Mouse (Mus musculus) cerebellum, postnatal 25 days (tissue): ENCODE results near the gene Aktip.

Experiments
- DNase-seq, 2 experiments: peaks; one replicate each; pipeline ENCODE4 v3.0.0; 2021; ENCODE audit warnings: mixed read lengths in 2 of 2

The Aktip gene

DNA sequence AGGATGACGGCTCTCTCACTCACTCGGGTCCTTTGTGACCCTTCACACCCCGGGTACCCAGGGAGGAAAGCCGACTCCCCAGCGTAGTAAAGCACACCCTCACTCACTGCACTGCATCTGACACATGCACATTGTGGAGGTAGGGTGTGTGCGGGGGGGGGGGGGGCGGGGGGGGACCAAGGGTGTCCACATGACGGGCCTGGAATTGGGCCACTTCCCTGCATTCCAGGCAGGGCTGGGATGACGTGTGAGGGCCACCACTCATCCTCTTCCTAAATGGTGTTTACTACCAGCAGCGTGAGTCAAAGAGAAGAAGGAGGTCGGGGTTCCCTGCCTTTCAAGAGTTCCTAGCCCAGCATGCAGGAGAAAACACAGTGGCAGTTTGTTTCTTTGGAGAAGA, 11.6 kb downstream of the Aktip start:
- DNase-seq, result no peak

DNA sequence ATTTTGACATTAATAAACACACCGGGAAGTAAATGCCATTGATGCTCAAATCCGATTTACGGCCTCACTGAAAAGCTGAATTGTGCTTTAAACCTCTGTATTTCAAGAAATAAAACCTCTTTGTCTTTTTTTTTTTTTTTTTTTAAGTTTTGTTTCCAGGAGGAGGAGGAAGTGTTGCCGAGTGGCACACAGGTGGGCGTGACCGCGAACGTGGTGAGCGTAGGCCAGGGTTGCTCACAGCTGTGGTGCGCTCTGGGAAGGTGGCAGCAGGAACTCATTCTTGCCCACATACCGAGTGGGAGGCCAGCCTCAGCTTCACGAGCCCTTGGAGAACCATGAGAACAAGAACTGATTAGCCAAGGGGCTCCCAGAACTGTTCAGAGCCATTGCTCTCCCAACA, 13.4 kb downstream of the Aktip start:
- DNase-seq, result no peak

DNA sequence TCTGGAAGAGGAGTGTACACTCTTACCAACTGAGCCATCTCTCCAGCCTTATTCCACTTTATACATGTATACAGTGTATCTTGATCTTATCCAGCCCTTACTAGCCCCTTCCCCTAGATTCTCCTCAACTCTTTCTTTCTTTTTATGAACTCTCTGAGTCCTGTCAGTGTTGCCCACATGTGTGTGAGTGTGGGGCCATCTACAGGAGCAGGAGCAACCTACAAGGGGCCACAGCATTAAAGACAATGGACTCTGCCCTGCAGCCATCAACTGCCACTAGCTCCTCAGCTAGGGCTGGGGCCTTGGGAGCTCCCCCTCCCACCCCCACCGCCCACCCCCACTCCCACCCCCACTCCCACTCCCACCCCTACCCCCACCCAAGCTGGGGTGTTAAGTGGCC, 22.1 kb downstream of the Aktip start:
- DNase-seq, result no peak

DNA sequence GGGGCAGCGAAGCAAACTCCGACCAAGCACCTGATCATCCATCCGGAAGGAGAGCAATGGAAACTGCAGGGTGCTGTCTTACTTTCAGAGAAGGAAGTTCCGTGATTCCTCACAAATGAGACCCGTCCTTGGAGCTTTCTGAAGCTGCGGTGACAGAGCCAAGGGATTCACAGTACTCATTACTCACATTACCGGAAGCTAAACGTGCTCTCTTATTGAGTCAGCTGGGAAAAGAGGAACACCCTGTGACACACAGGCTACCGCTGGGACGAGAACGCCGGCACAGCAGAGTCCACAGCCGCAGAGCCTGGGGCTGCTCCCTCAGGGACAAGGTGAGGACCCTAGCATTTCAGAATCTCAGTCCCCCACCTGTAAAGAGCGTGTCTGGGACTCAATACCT, 23.6 kb downstream of the Aktip start:
- DNase-seq, result no peak

DNA sequence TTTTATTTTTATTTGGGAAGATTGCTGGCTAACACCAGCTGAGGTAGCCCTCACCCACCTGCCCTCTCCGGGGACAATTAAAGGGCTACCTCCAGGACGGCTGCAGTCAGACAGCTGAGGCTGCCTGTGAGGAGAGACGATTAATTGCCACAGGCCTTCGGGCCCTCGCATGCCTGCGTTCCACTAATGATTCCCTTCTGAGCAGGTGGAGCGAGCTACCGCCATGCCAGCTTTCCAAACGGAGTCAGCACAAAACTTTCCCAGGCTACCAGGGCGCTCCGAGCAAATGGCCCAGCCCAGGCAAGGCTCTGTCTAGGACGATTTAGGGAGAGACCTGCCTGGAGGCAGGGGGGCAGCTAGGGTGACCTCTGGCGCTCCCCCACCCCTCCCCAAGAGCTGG, 28.2 kb downstream of the Aktip start:
- DNase-seq, result no peak

DNA sequence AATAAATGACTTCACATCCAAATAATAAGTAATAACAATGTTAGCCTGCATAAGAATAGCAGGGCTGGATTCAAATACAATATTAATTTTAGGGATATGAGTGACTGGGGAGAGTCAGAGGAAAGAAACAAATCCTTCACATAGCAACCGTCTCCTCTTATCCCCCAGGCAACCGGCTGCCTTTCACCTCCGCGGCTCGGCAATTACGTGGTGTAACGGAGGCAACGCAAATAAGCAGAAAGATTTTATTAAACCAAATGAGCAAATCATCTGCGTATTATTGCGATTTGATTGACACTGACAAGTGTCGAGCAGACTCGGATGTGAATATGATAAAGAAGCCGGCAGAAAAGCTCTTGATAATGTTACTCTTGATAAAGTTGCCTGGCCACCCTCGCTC, 28.9 kb downstream of the Aktip start:
- DNase-seq, result no peak

DNA sequence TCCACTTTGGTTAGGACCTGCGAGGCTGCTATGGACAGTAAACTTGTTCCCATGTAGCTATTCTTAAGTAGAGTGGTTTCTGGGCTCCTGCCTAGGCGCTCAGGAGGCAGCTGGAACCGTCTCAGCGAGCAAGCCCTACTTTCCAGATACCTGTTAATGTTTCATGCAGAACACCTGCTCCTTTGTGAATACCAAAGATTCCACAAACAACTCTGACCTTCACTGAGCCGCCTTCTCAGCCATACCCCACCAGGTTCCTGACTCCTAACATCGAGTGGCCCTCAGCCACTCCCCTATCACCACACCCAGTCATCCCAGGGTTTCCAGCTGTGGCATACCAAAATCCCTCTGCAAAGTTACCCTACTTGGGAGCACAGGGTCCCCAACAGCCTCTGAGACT, 29.6 kb downstream of the Aktip start:
- DNase-seq, result no peak

DNA sequence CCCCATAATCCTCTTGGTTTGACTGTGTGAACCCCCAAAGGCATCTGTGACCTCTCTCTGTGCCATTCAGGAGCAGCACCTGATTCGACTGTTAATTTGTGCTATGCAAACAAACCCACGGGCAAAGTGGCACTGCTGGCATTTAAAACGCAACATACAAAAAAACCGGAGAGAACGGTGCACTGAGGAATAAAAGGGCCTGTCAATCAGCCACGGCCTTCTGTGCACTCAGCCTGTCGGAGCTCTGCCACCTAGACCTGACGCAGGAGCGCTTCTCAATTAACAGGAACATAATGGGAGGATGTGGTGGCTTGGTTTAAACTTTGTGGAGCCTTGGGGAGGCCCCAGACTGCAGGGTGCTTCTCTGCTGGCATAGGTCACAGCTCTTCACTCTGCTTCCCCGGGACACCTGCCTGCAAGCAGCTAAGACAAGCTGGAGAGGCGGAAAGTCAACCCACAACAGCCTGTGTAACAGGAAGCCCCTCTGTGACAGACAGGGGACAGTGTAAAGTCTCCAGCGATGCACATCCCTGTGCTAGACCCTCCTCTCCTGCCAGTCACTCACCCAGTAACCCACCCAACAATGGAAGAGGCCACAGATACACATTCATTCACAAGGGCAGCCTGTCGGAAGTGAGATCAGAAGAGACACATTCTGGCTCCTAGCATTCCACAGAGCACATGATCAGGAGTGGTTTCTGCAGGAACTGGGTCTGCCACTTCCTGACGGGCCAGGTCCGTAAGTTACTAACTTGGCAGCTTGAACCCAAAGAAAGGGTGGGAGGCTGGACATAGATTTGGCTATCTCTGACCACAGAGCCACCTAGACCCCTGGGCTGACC, 39.6 kb downstream of the Aktip start:
- no peak for DNase-seq

DNA sequence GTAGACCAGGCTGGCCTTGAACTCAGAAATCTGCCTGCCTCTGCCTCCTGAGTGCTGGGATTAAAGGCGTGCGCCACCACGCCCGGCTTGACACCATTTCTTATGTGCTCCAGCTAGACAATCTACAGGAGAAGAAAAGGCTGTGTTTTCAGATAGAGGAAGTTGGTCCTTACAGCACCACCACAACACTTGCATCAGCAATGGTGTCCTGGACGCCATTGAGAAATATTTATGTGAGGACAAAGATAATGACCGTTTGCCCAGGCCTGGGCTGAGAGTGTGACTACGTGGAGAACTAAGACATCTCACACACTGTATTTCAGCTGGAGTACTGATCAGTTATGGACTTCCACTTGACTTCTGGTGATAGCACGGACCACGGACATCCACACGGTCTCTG, 41.2 kb downstream of the Aktip start:
- no peak for DNase-seq

DNA sequence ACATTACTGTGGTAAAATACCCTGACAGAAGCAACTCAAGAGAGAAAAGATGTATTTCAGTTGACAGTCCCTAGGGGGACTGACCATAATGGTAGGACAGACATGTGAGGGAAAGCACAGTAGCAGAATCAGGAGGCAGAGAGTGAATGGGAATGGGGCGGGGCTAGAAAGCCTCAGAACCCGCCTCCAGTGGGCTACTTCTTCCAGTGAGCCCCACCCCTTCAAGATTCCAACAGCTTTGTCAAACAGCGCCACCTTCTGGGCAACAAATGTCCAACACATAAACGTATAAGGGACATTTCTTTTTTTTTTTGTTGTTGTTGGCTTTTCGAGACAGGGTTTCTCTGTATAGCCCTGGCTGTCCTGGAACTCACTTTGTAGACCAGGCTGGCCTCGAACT, 45.2 kb downstream of the Aktip start:
- no peak for DNase-seq

DNA sequence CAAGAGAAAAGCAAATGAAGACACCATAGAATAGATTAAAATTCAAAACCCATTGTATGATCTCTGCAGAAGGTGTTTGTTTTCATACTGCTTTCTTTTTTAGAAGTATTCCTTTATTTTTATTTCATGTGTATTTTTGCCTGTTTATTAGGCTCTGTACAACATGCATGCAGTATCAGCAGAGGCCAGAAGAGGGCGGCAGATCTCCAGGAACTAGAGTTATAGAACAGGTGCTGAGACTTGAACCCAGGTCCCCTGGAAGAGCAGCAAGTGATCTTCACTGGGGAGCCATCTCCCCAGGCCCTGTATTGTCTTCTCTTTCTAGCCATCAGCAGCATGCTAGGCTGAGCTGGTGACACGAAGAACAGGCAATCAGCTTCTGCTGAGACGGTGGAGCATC, 45.9 kb downstream of the Aktip start:
- no peak for DNase-seq

DNA sequence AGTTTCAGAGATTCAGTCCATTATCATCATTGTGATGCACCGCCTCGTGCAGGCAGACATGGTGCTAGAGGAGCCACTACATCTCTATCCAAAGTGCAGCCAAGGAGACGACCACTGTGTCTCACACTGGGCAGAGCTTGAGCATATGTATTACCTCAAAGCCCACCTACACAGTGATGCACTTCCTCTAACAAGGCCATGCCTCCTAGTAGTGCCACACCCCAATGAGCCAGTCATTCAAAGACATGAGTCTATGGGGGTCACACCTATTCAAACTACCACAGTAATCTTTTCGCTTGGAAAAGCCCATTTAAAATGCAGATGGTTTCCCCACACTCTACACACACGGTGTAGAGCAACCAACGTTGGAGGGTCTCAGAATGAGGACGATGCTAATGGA, 48.2 kb downstream of the Aktip start:
- no peak for DNase-seq

DNA sequence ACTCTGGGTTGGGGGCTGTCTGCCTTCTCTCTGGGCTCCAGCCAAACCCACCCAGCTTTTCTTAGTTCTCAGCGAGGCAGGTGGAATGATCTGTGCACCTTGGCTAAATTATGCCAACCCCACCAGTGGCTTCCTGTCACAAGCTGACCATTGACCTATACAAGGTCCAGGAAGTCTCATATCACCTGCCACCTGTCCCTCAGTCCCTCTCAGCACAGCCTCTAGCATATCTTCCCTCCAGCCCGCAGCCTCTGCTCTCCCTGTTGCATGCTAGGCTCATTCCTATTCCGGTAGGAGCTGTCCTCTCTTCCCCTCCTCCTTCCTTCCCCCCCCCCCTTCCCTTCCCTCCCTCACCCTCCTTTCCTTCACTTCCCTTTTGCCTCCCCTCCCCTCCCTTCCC, 50.5 kb downstream of the Aktip start:
- no peak for DNase-seq

DNA sequence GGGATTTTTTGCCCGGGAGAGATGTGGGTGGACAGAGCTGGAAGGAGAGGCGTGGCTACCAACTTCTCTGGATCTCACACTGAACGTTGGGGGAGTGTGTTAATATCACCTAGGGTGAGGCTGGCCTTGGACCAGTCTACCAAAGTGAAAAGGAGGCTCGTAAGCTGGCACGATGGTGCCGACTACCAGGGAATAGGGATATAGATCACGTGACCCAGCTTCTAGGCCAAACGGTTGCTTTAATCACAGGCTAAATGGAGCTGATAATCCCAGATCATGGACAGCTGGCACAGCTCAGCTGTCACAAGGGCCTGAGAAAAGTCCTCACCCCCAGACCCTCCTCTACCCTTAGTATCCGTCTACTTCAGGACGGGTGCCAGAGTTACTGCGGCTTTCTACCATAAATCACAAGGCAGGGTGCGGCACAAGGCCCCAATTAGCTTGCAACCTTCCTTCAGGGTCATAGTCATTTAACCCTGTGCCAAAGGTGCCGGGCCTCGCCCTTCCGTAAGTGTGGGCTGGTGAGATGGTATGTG, 51.1 kb downstream of the Aktip start:
- DNase-seq, result no peak

DNA sequence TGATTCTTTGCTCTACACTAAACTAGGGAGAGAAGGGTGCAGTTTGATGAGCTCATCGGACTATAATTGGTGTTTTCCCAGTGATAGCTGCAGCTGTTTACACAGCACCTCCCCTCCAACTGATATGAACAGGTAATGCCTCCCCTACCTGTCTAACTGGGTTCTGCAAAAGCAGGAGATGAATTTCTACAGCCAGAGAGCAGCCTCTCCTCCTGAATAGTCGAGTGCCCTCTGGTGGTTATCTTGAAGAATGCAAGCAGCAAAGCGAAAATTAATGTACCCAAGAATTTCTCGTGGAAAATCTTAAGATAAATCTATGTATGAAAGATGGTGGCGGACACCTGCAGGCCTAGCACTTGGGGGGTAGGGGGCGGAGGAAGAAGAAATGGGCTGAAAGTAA, 52.1 kb downstream of the Aktip start:
- peak; percentile 41 to 70 for DNase-seq

DNA sequence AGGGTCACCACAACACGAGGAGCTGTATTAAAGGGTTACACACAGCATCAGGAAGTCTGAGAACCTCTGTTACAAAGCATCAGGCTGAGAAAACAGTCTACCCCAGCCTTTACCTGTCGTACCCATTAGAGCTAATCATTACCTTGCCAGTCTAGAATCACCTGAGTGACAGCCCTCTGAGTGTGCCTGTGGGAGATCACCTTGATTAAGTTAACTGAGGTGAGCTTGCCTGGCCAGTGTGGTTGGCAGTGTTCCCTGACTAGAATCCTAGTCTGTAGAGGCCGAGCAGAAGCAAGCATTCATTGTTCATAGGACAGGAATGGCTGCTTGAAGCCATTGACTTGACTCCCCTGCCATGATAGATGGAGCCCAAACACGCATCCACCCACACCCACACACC, 58.9 kb downstream of the Aktip start:
- no peak for DNase-seq

DNA sequence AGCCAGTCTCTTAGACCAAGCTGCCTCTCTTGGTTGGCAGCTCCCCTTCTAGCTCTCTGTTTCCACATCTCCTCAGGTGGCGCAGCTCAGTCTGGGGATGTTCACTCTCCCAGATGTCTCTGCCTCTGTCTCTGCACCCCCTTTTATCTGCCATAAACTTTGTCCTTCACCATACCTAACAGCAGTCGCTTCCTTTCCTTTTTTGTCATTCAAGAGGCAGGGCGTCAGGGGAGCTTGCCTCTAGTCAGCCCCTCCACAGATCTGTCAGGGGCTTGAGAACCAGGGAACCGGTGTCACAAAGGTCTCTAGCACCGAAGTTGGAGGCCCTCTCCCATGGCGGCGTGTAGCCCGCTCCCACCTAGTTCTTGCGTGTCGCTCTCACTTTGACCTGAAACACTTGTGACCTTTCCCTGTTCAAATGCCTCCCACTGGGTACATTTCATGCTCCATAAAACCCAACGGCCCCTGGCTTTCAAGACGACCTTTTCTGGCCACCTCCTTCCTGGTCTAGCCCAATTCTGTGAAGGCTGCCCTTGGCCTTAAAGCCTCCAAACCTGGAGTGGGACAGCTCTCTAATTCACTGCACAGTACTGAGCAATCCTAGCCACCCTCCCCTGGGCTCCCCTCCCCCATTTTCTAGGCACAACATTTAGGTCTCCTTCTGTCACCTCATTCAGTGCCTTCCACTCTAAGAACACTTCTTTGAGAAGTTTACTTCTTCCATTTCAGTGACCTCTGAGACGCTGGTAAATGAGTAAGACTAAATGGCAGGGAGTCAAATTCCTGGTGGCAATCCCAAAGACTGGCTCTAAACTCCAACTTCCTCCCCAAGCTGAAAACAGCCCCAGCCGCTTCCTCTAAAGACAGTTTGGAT, 64.2 kb downstream of the Aktip start:
- DNase-seq, result no peak

DNA sequence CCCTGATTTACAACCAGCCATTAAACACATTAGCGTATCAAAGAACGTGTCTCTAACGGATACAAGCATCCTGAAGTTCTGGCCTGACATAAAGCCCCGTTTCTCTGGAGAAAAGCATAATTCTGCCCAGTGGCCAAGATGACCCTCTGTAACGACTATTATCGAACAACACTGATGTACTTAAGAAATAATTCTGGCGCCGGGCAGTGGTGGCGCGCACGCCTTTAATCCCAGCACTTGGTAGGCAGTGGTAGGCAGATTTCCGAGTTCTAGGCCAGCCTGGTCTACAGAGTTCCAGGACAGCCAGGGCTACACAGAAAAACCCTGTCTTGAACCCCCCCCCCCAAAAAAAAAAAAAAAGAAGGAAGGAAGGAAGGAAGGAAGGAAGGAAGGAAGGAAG, 65.1 kb downstream of the Aktip start:
- DNase-seq, result peak; percentile 36 to 39

DNA sequence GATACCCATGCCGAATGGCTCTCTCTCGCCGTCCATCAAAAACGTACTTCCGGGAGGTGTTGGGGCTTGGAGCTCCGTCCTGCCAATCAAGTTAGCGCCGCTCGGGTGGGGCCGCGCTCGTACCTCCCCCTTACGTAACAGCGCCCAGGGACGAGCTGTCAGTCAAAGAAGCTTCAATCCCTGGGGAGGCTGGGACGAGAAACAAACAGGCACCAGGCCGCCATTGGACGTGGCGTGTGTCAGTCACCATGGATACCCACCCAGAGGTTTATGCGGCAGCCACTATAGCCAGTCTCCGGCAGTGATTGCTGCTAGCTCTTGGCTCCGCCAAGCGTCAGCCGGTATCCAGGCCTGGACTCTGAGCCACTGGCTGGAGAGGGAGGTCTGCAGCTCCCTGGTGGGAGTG, 65.7 kb downstream of the Aktip start:
- peak; percentile 99 for DNase-seq

DNA sequence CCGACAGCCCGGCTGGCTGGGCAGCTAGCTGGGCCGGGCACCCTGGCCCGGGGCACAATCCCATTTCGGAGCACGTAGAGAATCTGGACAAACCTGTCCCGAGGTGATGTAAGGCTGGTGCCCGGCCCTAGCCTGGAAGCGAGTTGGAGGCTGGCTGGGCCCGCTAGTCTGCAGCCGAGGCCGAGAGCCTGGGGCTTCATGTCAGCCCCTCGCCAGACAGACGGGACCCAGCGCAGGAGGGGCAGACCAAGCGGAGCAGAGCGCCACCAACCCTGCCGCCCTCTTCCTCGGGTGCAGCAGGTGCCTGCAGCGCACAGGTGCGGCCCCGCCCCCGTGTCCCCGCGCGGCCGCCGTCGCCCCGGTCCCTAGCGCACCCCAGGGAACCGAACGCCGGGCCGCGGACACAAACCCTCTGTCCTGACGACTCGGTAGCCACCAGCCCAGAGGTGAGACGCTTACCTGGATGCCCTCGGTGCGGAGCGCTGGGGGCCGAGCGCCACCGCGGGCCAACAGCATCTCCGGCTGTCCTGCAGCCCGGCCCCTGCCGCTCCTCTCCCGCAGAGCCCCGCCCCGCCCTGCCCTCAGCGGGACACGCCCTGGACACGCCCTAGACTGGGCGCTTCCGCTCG, 66.2 kb downstream of the Aktip start:
- DNase-seq, result no peak

DNA sequence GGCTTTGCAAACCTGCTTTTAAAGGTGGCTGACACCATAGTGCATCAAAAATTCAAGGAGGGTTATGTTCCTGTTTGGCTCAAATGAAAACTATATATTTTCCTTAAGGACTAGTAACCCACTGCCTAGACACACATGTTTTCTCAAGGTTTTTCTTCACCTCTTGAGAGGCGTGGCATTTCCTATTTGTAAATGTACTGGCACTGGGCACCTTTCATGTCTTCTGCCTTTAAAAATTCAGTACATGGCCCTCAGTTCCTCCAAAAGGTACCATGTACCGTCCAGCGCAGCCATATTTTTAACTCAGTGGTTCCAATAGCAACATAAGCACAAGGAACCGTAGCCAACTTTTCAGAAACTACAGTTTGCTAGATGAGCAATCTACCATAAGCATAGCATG, 67.0 kb downstream of the Aktip start:
- DNase-seq, result no peak

DNA sequence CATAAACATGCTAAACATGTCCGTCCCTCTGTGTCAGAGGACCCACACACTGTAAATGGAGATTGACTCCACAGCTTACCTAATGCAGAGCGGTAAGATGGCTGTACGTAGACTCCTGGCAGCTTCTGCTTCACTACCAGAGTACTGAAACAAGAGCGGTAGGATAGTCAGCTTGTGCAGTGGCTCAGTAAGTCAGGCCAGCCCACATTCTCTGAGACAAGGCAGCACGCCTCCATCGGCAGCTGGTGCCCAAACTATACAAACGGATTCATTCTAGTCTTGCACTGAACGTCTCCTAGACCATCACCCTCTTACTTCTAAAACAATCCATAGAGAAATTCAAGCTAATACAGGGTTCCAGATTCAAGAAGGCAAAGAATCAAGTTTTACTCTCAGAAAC, 73.0 kb downstream of the Aktip start:
- DNase-seq, result no peak

DNA sequence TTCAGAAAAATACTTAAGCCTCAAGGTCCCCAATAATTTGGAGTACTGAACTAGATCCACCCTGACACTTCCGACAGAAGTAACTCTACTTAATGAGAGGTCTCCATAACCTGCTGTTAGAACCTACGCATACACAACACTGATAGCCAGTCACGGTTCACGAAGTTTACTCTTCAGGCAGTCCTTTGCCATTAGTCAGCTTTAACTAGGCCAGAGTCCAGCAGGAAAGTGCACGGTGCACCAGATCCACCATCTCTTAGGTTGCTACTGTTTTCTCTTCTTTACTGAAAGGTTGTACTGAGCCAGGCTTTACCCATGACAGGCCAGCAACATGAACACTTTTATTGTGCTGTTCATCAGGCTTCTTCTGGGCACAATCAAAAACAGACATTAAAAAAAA, 75.5 kb downstream of the Aktip start:
- no peak for DNase-seq

DNA sequence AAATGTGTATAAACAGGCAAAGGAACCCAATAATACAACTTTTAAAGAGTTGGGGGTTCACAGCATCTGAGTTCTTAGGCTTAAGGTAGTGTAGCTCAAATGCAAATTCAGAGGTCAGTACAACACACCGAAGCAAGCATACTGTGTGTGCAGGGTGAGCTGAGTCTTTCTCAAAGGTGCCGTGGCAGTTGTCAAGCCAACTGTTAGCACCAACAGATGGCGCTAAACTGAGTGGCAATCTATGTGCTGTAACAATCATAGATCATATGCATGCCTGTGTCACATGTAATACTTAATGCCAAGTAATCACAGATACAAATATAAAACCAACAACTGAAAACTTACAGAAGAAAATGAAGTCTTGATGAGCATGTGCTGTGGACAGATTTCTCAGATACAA, 81.6 kb downstream of the Aktip start:
- peak in 1 of 2 experiments; percentile 20 for DNase-seq
